Mouse (Mus musculus) right cerebral cortex, adult 18-20 months (tissue): ENCODE results near the gene Ormdl3.

ENCODE experiments used
- DNase-seq: peaks from one replicate; pipeline ENCODE4 v3.0.0; 2022; ENCODE audit warnings: mixed read lengths

Ormdl3 gene

GRCm38 (mm10) chr11:98587684-98588546 is 747 bp upstream of the Ormdl3 start:
- peak; percentile 51 for DNase-seq

DNA sequence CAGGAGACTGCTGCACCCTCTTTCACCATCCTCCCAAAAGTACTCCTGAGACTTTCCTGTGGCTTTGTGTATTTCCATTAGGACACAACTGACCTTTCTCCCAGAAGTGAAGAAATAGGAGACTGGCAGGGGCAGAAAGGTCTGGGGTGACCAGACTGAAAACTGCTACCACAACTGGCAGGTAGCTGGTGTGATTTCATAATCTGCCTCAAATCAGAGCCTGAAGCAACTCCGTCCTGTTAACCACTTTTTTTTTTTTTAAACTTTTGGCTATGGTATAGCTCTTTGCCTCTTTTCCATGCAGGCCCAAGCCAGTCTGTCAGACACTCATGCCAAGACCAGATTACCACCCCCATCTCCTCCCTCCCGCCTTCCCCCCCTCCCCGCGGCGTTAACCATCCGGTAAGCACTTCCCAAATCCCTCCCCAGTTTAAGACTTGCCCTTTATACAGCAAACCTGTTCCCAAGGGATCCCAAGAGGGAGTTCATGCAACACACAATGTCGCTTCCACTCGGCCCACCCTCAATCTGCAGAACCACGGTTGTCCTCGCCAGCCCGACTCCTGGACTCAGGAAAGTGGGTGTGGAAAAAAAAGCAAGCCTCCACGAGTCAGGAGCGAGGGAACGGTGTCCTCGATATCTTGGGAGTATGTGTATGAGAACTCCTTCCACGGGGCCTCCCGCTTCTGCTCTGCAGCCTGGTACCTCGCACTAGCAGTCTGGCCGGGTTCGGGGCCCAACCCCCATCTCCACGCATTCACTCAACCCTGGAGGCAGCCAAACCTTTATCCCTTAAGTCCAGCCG is 879 bp downstream of the Ormdl3 start:
- no peak for DNase-seq

DNA sequence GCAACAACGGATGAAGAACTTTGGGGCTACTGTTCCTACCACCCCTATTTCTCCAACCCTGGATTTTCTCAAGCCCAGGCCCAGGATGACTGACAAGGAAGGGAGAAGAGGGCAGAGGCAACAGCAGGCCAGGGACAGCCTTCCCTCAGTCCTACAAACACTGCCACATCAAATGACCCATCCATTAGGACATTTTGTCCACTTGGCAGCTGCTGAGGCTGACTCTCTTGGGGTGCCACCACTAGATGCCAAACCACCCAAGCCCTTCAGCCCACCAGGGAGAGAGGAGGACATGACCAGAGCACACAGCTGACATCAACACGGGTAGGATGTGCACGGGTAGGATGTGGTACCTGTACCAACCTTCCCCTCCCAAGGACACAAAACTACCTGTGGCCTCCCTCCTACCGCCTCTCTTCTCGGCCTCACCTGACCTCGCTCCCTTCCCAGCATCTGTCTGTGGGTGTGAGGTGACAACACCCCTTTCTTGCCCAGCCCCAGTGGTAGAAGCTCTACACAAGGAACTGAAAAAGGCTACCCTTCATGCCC is 2.5 kb downstream of the Ormdl3 start:
- DNase-seq = no peak

- no peak for DNase-seq
Observed at GRCm38 (mm10) chr11:98584146-98584545, 3.0 kb downstream of the Ormdl3 start.

DNA sequence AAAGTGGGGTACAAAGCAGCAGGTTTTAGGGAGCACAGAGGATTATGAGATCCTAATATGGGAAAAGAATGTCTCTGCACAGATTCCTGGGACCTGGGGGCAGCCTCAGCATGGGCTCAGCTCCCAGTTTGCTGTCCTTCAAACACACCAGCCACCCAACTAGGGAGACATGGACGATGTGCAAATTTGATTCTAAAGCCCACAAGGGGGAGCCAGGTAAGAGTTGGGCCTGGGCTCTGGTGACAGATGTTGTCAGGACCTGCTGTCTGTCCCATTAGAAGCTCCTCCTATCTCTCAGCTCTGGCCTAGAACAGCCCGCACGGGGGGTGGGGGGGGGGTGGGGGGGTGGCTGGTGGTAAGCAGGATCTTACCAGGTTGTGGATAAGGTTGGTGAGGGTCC is 3.6 kb downstream of the Ormdl3 start:
- no peak for DNase-seq

GRCm38 (mm10) chr11:98583265-98583552 is 4.0 kb downstream of the Ormdl3 start:
- no peak for DNase-seq

GRCm38 (mm10) chr11:98582551-98583264 is 4.5 kb downstream of the Ormdl3 start:
- DNase-seq = no peak

DNA sequence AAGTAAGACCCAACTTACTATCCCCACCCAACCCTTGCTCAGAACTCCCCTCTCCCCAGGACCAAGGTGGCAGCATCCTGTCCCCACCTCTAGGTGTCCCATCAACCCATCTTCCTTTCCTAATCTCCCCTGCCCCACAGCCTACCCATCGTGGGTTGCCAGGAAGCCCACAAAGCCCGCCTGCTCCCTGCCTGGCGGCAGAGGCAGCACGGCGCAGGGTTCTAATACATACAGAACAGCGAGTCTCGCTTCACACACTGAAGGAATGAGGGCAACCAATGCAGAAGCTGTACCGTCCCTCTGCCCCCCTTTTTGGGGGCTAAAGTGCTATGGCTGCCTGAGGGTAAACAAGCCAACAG is 5.2 kb downstream of the Ormdl3 start:
- no peak for DNase-seq

GRCm38 (mm10) chr11:98581286-98582029 is 5.7 kb downstream of the Ormdl3 start:
- DNase-seq = no peak

- DNase-seq = no peak
Observed at GRCm38 (mm10) chr11:98580301-98581121, 6.7 kb downstream of the Ormdl3 start.

DNA sequence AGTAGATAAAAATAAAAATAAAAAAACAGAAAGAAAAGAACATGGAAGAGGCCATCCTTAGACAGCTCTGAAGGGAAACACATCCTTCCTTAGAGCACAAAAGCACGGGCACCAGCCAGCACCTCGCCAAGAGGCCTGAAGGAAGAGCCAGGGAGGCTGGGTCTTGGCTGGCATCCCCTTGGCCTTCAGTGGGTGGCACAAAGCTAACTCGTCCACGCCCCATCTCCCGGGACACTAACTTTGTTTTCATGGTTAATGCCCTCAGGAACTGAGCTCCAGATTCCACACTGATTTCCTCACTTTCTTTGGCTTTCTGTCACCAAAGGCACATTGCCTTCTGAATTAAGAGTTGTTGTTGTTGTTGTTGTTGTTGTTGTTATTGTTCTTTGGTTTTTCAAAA is 9.4 kb downstream of the Ormdl3 start:
- DNase-seq = no peak

- no peak for DNase-seq
Observed at GRCm38 (mm10) chr11:98569461-98569860, 17.7 kb downstream of the Ormdl3 start.

DNA sequence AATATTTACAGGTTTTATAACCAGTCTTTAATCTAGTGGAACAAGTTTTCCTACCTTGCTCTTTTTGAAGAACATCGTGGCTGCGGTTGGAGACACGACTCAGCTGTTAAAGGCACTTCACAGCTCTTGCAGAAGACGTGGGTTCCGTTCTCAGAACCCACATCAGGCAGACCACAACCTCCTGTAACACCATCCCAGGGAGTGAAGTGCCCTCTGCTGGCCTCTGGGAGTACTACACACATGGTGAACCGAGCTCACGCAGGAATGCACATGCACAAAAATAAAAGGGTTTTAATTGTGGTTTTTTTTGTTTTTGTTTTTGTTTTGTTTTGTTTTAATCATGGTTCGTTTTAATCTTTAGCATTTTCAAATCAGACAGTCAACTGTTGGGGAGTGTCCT is 18.8 kb downstream of the Ormdl3 start:
- no peak for DNase-seq

GRCm38 (mm10) chr11:98563921-98564414 is 23.2 kb downstream of the Ormdl3 start:
- DNase-seq = no peak

GRCm38 (mm10) chr11:98563025-98563424 is 24.1 kb downstream of the Ormdl3 start:
- DNase-seq = no peak

DNA sequence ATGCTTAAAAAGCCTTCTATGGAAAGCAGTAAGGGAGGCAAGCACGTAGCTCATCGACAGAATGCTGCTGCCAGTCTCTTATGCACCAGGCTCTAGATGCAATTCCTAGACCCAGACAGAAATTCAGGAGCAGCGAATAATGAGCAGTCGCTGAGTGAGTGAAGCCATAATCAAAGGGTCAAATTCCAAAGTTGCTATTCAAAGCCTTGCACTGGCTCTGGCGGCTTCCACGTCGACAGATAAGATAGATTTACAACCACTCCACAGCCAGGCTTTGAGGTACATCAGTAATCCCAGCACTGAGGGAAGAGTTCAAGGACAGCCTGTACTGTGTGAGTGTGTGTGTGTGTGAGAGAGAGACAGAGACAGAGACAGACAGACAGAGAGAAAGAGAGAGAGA is 26.2 kb downstream of the Ormdl3 start:
- DNase-seq = no peak

DNA sequence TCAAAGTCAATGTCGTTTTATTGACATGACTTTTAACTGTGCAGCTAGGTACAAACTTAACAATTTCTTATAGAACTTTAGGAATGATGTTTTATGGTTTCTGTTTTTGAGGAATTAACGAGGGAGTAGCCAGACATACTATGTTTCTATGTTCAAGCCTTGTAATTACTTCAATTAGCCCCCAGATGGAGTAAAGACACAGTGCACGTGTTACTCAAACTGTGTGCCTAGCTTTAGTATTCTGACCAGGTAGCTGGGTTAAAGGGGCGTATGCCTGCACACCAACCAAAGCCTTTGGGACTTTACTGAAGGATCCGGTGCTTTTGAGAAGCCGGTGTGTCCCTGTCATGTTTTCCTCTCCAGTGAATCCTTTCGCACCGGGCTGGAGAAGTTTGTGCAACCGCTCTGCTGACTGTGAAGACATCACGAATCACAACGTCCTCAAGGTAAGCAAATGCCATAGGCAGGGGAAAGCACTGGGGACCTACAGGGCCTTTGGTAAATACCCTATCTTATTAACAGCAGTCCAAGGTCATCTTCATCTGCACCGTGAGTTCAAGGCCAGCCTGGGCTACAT is 32.0 kb downstream of the Ormdl3 start:
- no peak for DNase-seq

GRCm38 (mm10) chr11:98553966-98554365 is 33.2 kb downstream of the Ormdl3 start:
- DNase-seq = no peak

DNA sequence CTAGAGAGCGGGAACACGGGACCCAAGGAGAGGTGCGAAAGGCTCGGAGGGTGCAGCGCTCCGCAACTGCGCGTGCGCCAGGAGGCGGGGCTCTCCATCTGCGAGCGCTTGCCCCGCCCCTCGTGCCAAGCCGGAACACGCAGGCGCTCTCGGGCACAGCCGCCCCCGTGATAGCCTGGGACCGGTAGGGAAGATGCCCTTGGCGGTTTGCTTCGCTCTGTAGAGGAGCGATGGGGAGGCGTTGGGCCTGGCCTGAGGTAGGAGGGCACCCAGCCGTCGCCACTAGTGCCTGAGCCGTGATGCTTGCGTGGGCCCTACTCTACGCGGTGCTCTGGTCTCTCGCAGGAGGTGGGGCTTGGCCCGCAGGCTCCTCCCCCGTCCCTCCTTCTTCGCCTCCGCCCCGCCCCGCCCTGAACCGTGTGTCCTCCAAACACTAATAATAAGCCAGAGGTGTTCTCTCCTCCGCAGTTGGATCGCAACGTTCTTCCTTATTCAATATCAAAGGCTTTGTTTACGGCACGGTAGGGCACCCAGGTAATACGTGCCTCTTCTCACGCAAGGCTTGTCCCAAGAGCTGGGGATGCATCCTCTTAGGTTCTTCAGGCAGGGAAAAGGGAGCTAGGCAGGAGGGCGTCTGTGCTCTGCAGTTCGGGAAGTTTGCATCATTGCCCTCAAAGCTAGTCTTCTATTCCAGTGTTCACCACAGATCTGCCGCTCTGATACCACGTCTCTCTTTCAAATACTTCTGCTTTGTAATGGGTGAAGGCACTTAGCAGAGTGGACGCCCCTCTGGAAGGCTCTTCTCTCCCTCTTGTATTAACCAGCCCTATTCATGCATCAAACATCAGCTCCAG is 36.0 kb downstream of the Ormdl3 start, which contains the start of gene Zpbp2:
Gene Zpbp2 (plus strand): TSS at position 123 of the 854 bp plus-strand sequence.
- peak; percentile 93 for DNase-seq
